Mouse (Mus musculus): ENCODE data around the gene Gmeb2. TPM values are rescaled to one million over a fixed set of nuclear protein-coding genes. Genes with fewer than 3 reads are reported as not detected.

Gene Gmeb2
- total and polyA plus RNA-seq, 3 experiments = 11.6 to 20.7 (median 17.3) TPM

DNA sequence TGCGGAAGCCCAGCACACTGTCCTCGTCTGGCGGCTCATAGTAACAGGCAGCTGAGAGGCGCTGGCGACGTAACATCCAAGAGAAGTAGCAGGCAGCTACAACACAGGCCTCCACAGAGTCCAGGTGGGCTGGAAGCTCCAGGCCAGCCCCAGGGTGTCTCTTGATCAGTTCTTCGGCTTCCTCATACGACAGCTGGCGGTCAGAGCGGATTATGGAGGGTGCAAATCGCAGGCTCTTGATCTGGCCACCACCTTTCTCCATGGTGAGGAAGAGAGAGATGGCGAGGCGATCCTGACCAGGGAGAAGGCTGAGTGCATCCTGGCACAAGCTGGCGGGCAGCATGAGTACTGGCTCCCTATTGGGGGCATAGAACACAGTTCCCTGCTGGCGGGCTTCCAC lies 54.4 kb downstream of the Gmeb2 start:
- dilution Hi-C loops (cut with MboI; ENCODE audit: extremely low pct_ligation_motif_present, extremely low pct_unique_long_range_greater_than_20kb, low sequenced_read_pairs) = no loop called here
- H3K36me3 ChIP-seq (replicated peaks in 1 of 2; ENCODE audit: control insufficient read depth in 1 of 2, insufficient read depth in 1 of 2, low read length in 1 of 2) = peaks cover 95 to 100% of the 10 kb centered on the region in 2 experiments
- H3K27ac ChIP-seq (ENCODE audit: insufficient read depth, low read depth) = no peak overlapping the region
- no peak overlapping the region for H3K4me3 ChIP-seq (replicated peaks in 1 of 3; ENCODE audit: low read depth in 2 of 3, low read length in 2 of 3, poor library complexity in 1 of 3)
- H3K27me3 ChIP-seq (replicated peaks) = no peaks in the 10 kb centered on the region
- H3K79me2 ChIP-seq (replicated peaks; ENCODE audit: control insufficient read depth, extremely low read depth, insufficient read depth, poor library complexity, severe bottlenecking) = no peaks in the 10 kb centered on the region
- DNase-seq (ENCODE audit: extremely low read depth) = no peak
- TF ChIP-seq ELF1 (IDR thresholded peaks at IDR 0.05; ENCODE audit: low read depth, low read length) (no peak), TBP (conservative IDR thresholded peaks at IDR 0.05; ENCODE audit: low read depth, low read length) (no peak), MAZ (IDR thresholded peaks at IDR 0.05; ENCODE audit: low read depth, low read length) (no peak), ZKSCAN1 (IDR thresholded peaks at IDR 0.05; ENCODE audit: borderline replicate concordance, low read depth, low read length) (no peak), SIN3A (IDR thresholded peaks at IDR 0.05; ENCODE audit: low read length) (no peak), CHD1 (IDR thresholded peaks at IDR 0.05; ENCODE audit: low read depth, low read length) (no peak), E2F4 (IDR thresholded peaks at IDR 0.05; ENCODE audit: insufficient replicate concordance, low read depth, low read length) (no peak), USF1 (IDR thresholded peaks at IDR 0.05; ENCODE audit: low read depth, low read length) (no peak), ZC3H11A (IDR thresholded peaks at IDR 0.05; ENCODE audit: low read depth, low read length) (no peak), JUND (conservative IDR thresholded peaks at IDR 0.05; ENCODE audit: low read depth, low read length) (no peak)
- no peak overlapping the region for H3K9ac ChIP-seq (ENCODE audit: insufficient read depth, low read depth)
- in situ Hi-C loops (cut with MboI; ENCODE audit: low pct_ligation_motif_present, low pct_unique_long_range_greater_than_20kb, low sequenced_read_pairs) = loop anchor here (5.0 kb wide), 1 partner anchor 36 kb away; no protein-coding TSS in a partner anchor
- no peaks in the 10 kb centered on the region for H3K9me3 ChIP-seq (replicated peaks; ENCODE audit: low read length)
- H3K4me2 ChIP-seq (ENCODE audit: insufficient read depth, low read depth, poor library complexity, severe bottlenecking) = no peak overlapping the region
- H3K4me1 ChIP-seq (ENCODE audit: control insufficient read depth in 1 of 2, insufficient read depth in 2 of 2) = peaks cover 7 to 14% of the 10 kb centered on the region in 2 experiments; a peak in 3 of 4 replicates

GRCm38 (mm10) chr2:181231171-181231570 lies 56.7 kb downstream of the Gmeb2 start:
- no peak for TF ChIP-seq JUN (IDR thresholded peaks at IDR 0.05; ENCODE audit: insufficient read depth, low read depth, low read length)
- TF ChIP-seq USF1 (IDR thresholded peaks at IDR 0.05; ENCODE audit: low read depth, low read length) = no peak
- no peak for TF ChIP-seq ETS1 (conservative IDR thresholded peaks at IDR 0.05; ENCODE audit: low read depth, low read length)
- TF ChIP-seq BHLHE40 (IDR thresholded peaks at IDR 0.05; ENCODE audit: low read depth, low read length) = no peak
- TF ChIP-seq KAT2A (IDR thresholded peaks at IDR 0.05; ENCODE audit: insufficient replicate concordance, low read length) = no peak
- no peak for TF ChIP-seq ZNF384 (IDR thresholded peaks at IDR 0.05; ENCODE audit: low read depth, low read length)
- no peak for TF ChIP-seq RAD21 (IDR thresholded peaks at IDR 0.05; ENCODE audit: low read depth, low read length)
- no peak for TF ChIP-seq SMC3 (IDR thresholded peaks at IDR 0.05; ENCODE audit: low read depth, low read length)
- no peak for TF ChIP-seq NELFE (IDR thresholded peaks at IDR 0.05; ENCODE audit: low read depth, low read length)
- no peak for TF ChIP-seq MAZ (IDR thresholded peaks at IDR 0.05; ENCODE audit: low read depth, low read length)
- Histone ChIP-seq H3K27me3 (replicated peaks) (no peaks in the 10 kb centered on the region), H3K4me3 (replicated peaks in 1 of 3; ENCODE audit: low read depth in 2 of 3, low read length in 2 of 3, poor library complexity in 1 of 3) (no peak overlapping the region), H3K27ac (ENCODE audit: insufficient read depth, low read depth) (no peak overlapping the region), H3K4me1 (ENCODE audit: control insufficient read depth in 1 of 2, insufficient read depth in 2 of 2) (no peaks in the 10 kb centered on the region), H3K36me3 (replicated peaks in 1 of 2; ENCODE audit: control insufficient read depth in 1 of 2, insufficient read depth in 1 of 2, low read length in 1 of 2) (peaks cover 96 to 100% of the 10 kb centered on the region in 2 experiments), H3K79me2 (replicated peaks; ENCODE audit: control insufficient read depth, extremely low read depth, insufficient read depth, poor library complexity, severe bottlenecking) (no peaks in the 10 kb centered on the region), H3K9me3 (replicated peaks; ENCODE audit: low read length) (no peaks in the 10 kb centered on the region), H3K9ac (ENCODE audit: insufficient read depth, low read depth) (no peak overlapping the region), H3K4me2 (ENCODE audit: insufficient read depth, low read depth, poor library complexity, severe bottlenecking) (no peak overlapping the region)
- DNase-seq (ENCODE audit: extremely low read depth) = no peak
- in situ Hi-C loops (cut with MboI; ENCODE audit: low pct_ligation_motif_present, low pct_unique_long_range_greater_than_20kb, low sequenced_read_pairs) (loop anchor here (5.0 kb wide), 1 partner anchor 34 kb away; no protein-coding TSS in a partner anchor), dilution Hi-C loops (cut with MboI; ENCODE audit: extremely low pct_ligation_motif_present, extremely low pct_unique_long_range_greater_than_20kb, low sequenced_read_pairs) (no loop called here)
